Mouse (Mus musculus) B cell, adult 67 days (primary cell): Measurements from ENCODE around the gene Abhd5. TPM values are rescaled to one million over a fixed set of nuclear protein-coding genes. Genes with fewer than 3 reads are reported as not detected.

Experiments used
- total RNA-seq, 2 experiments: library from RNA; stranded (reverse); gene quantifications; 4 replicates each; pipeline ENCODE4 v1.2.4; 2023

Abhd5 gene
- total RNA-seq: 10 to 100 TPM; 20.8 to 24.0 TPM

DNA sequence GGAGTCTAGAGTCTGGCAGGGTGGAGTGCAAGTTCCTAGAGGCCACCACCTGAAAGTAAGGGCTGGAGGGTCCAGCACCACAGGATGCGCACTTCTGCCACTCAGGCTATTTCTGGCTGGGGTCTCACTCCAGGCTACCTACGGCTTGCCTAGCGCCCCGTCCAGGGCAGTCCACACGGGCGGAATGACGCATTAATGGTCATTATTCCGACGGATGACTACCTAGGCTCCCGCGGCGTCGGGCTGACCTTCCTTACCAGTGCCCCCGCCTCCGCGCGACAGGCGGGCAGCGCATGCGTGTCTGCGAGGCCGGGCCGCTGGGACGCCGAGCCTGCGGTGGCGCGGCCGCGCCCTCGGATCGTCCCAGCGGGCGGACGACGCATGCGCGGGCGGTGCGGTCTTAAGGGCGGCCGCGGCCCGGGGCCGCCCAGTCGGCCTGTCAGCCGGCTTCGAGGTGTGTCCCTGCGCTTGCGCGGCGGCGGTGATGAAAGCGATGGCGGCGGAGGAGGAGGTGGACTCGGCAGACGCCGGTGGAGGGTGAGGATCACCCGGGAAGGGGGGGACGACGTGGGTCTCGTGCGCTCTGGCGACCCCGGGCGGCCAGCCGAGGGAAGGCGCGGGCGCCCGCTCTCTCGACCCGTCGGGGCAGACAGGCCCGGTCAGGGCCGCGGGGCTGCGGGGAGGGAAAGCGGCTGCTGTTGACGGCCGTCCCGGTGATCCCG is at the start of gene Abhd5:
Gene Abhd5 (plus strand): TSS at position 306 of the 722 bp plus-strand sequence.

Other genes starting within 250 kb of the Abhd5 start
- 10 to 100 TPM; 67.1 to 71.6 TPM for gene Snrk, start 234.3 kb upstream of the Abhd5 start, total RNA-seq
- gene Ano10, start 57.2 kb upstream of the Abhd5 start, total RNA-seq: 10 to 100 TPM; 16.3 to 20.4 TPM